Mouse (Mus musculus) heart, adult 11 months (tissue): ENCODE measurements around the gene Gm42715.

Experiments used
- DNase-seq: peaks from one replicate; pipeline ENCODE4 v3.0.0; 2022

The Gm42715 gene

GRCm38 (mm10) chr7:127587196-127587595 lies 67.8 kb downstream of the Gm42715 start:
- DNase-seq = peak; percentile 90

- DNase-seq = peak; percentile 100
These were observed 68.9 kb downstream of the Gm42715 start, which contains the start of the genes Ccdc189 and Rnf40 for GRCm38 (mm10) chr7:127588011-127588871. Gene Ccdc189 (minus strand): TSS chr7:127588595. Gene Rnf40 (plus strand): TSS chr7:127588767.

- DNase-seq = no peak
These were observed 69.5 kb downstream of the Gm42715 start for GRCm38 (mm10) chr7:127588901-127589300.

GRCm38 (mm10) chr7:127589637-127590036 lies 70.3 kb downstream of the Gm42715 start:
- DNase-seq = peak; percentile 91

- peak; percentile 90 for DNase-seq
These were observed 71.7 kb downstream of the Gm42715 start for GRCm38 (mm10) chr7:127591108-127591507.

- DNase-seq = no peak
These were observed 73.2 kb downstream of the Gm42715 start for GRCm38 (mm10) chr7:127592575-127592974.

- peak; percentile 88 for DNase-seq
These were observed 77.4 kb downstream of the Gm42715 start for GRCm38 (mm10) chr7:127596747-127597146.

- DNase-seq = no peak
These were observed 81.2 kb downstream of the Gm42715 start for GRCm38 (mm10) chr7:127600612-127601011.

GRCm38 (mm10) chr7:127601735-127602134 lies 82.4 kb downstream of the Gm42715 start:
- DNase-seq = peak; percentile 81

- DNase-seq = no peak
These were observed 83.5 kb downstream of the Gm42715 start for GRCm38 (mm10) chr7:127602903-127603302.

GRCm38 (mm10) chr7:127604256-127604655 lies 84.9 kb downstream of the Gm42715 start:
- DNase-seq = peak; percentile 89

- peak; percentile 84 for DNase-seq
These were observed 87.8 kb downstream of the Gm42715 start for GRCm38 (mm10) chr7:127607150-127607549.

- DNase-seq = peak; percentile 87
These were observed 91.6 kb downstream of the Gm42715 start for GRCm38 (mm10) chr7:127611011-127611410.

- peak; percentile 90 for DNase-seq
These were observed 92.2 kb downstream of the Gm42715 start for GRCm38 (mm10) chr7:127611561-127611960.

- DNase-seq = peak; percentile 92
These were observed 94.1 kb downstream of the Gm42715 start for GRCm38 (mm10) chr7:127613501-127613900.

- DNase-seq = no peak
These were observed 94.7 kb downstream of the Gm42715 start for GRCm38 (mm10) chr7:127614091-127614490.

GRCm38 (mm10) chr7:127614511-127614890 lies 95.1 kb downstream of the Gm42715 start:
- peak; percentile 96 for DNase-seq

GRCm38 (mm10) chr7:127614891-127615843 lies 95.8 kb downstream of the Gm42715 start, which contains the start of gene Zfp629:
Gene Zfp629 (minus strand): TSS chr7:127615797.
- DNase-seq = peak; percentile 98

- no peak for DNase-seq
These were observed 97.0 kb downstream of the Gm42715 start for GRCm38 (mm10) chr7:127616336-127616735.
